In the genomic region with DNA sequence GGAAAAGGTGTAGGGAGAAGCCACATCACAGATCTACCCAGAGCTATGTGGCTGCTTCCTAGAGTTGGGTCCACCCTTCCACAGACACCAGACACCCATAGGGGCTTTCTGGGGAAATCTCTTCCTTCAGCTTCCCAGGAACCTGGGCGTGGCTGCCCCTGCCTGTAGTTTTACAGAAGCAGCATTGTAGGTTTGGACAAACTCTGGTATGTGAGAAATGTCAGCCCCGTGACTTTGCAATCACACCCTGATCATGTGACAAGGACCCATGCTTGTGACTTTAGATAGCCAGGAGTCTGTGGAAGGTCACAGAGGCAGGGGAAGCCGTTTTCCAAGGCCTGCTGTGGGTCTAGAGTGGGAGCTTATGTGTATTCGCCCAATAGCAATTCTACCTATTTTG, we compare ENCODE assay signal across 14 mouse cellular contexts. TPM values are rescaled to one million over a fixed set of nuclear protein-coding genes. Genes with fewer than 3 reads are reported as not detected.
A peak's percentile ranks its signal among the peaks of the same experiment; 100 is the strongest.
DNase-seq lines count a peak whose midpoint lies in the region; ATAC-seq and TF ChIP-seq lines count a peak whose summit lies in the region.
"Had no signal": no experiment of that assay in that cellular context is flagged by ENCODE, and none has a peak within 500 bp of the region (broad histone marks: within the 10 kb centered on the region; RNA-seq: fewer than 3 reads in every experiment).

No protein-coding gene starts in this region.

- H3K9ac ChIP-seq in heart, embryonic 16.5 days (ENCODE audit: low read length): no peak overlapping the region; the same call in 1 of the 2 replicates
- no peak overlapping the region for H3K9ac ChIP-seq in ES-E14 (ENCODE audit: insufficient read depth, low read depth, low read length, poor library complexity, severe bottlenecking)
- H3K9ac ChIP-seq in intestine, embryonic 16.5 days (ENCODE audit: low read depth, low read length): 0 out of 2 replicates have a peak overlapping the region, but pooled peaks have one; percentile 20
- H3K9ac ChIP-seq: hindbrain, embryonic 14.5 days; limb, embryonic 12.5 days had no signal

- no peak for TF ChIP-seq CTCF in left cerebral cortex, adult 2 months (IDR thresholded peaks at IDR 0.05)

- H3K4me1 ChIP-seq in heart, embryonic 16.5 days (ENCODE audit: control insufficient read depth, insufficient read depth, low read length): peaks cover 22% of the 10 kb centered on the region
- H3K4me1 ChIP-seq in ES-E14 (ENCODE audit: control insufficient read depth in 2 of 2, insufficient read depth in 2 of 2, low read length in 2 of 2, poor library complexity in 1 of 2): peaks cover 0 to 9% of the 10 kb centered on the region in 2 experiments; a peak in 2 of 4 replicates
- H3K4me1 ChIP-seq in intestine, embryonic 16.5 days (ENCODE audit: control insufficient read depth, insufficient read depth, low read length): no peaks in the 10 kb centered on the region; the same call in 1 of the 2 replicates

- intact Hi-C loops in left cerebral cortex, adult 2 months (cut with DNase I): no loop called here

- H3K27ac ChIP-seq in heart, embryonic 16.5 days (ENCODE audit: low read length): peak overlapping the region; percentile 70
- 0 out of 2 replicates have a peak overlapping the region, but pooled peaks have one; percentile 38 for H3K27ac ChIP-seq in ES-E14 (ENCODE audit: insufficient read depth, low read depth, low read length, poor library complexity, severe bottlenecking)
- H3K27ac ChIP-seq in intestine, embryonic 16.5 days (ENCODE audit: low read length): no peak overlapping the region
- H3K27ac ChIP-seq in left cerebral cortex, adult 2 months: no peak overlapping the region
- H3K27ac ChIP-seq: hindbrain, embryonic 14.5 days; limb, embryonic 12.5 days had no signal

- H3K27me3 ChIP-seq in heart, embryonic 16.5 days (ENCODE audit: control insufficient read depth, insufficient read depth, low read length): no peaks in the 10 kb centered on the region
- no peaks in the 10 kb centered on the region for H3K27me3 ChIP-seq in intestine, embryonic 16.5 days (replicated peaks; ENCODE audit: control insufficient read depth, insufficient read depth, low read length)

- no peak overlapping the region for H3K4me3 ChIP-seq in heart, embryonic 16.5 days (ENCODE audit: low read length)
- no peak overlapping the region for H3K4me3 ChIP-seq in ES-E14 (ENCODE audit: insufficient read depth in 1 of 2, low read depth in 1 of 2, low read length in 2 of 2, poor library complexity in 1 of 2, severe bottlenecking in 1 of 2)
- no peak overlapping the region for H3K4me3 ChIP-seq in intestine, embryonic 16.5 days (ENCODE audit: low read length)
- H3K4me3 ChIP-seq in left cerebral cortex, adult 2 months: no peak overlapping the region
- H3K4me3 ChIP-seq: limb, embryonic 12.5 days had no signal

- no peak overlapping the region for H3K4me2 ChIP-seq in heart, embryonic 16.5 days (ENCODE audit: low read depth, low read length)
- no peak overlapping the region for H3K4me2 ChIP-seq in intestine, embryonic 16.5 days (ENCODE audit: low read depth, low read length)
- H3K4me2 ChIP-seq: hindbrain, embryonic 14.5 days; limb, embryonic 12.5 days had no signal

- no peak for DNase-seq in heart, adult 9 months (ENCODE audit: low spot score in 2 of 2)
- peak; percentile 75 for DNase-seq in ES-E14 (ENCODE audit: low read depth, low spot score)
- peak; percentile 65 for DNase-seq in lung, postnatal 25 days (ENCODE audit: low spot score)
- no peak for DNase-seq in left cerebral cortex, adult 2 months (ENCODE audit: extremely low spot score in 1 of 2, low spot score in 2 of 2)
- no peak for DNase-seq in urinary bladder, adult 2 months (ENCODE audit: low spot score)
- DNase-seq in frontal cortex, postnatal 14 days (ENCODE audit: low spot score in 2 of 2): no peak
- DNase-seq: adrenal gland, postnatal 10 days; cerebellum, adult 2 months; layer of hippocampus, adult 9-11 months had no signal

- no peak for ATAC-seq in heart, embryonic 16.5 days (replicated peaks; ENCODE audit: extremely low read depth, insufficient read depth, low FRiP score)
- ATAC-seq in intestine, embryonic 16.5 days: no peak

- in situ Hi-C loops in ES-E14 (cut with MboI; ENCODE audit: low sequenced_read_pairs in 2 of 2, unreplicated experiment in 2 of 2): loop anchor here in 1 of 2 experiments (10.0 to 25.0 kb wide), 2 partner anchors 122 to 375 kb away; a partner anchor contains a TSS

- no peaks in the 10 kb centered on the region for H3K9me3 ChIP-seq in heart, embryonic 16.5 days (replicated peaks; ENCODE audit: control insufficient read depth, low read length)
- H3K9me3 ChIP-seq in ES-E14 (ENCODE audit: control insufficient read depth, insufficient read depth, low read depth, low read length): no peaks in the 10 kb centered on the region
- no peaks in the 10 kb centered on the region for H3K9me3 ChIP-seq in intestine, embryonic 16.5 days (ENCODE audit: control insufficient read depth, low read length)
- H3K9me3 ChIP-seq: limb, embryonic 12.5 days had no signal

- WGBS in heart, embryonic 16.5 days: 34% methylated on average over 4 of the region's 4 CpGs
- WGBS in intestine, embryonic 16.5 days: 39% methylated on average over 4 of the region's 4 CpGs

- H3K36me3 ChIP-seq in heart, embryonic 16.5 days (ENCODE audit: control insufficient read depth, insufficient read depth): no peaks in the 10 kb centered on the region
- H3K36me3 ChIP-seq in ES-E14 (ENCODE audit: control insufficient read depth, insufficient read depth, low read length, poor library complexity, severe bottlenecking): no peaks in the 10 kb centered on the region
- no peaks in the 10 kb centered on the region for H3K36me3 ChIP-seq in intestine, embryonic 16.5 days (ENCODE audit: control insufficient read depth, insufficient read depth, low read length)
- H3K36me3 ChIP-seq: limb, embryonic 12.5 days had no signal

TF ChIP-seq in ES-E14, 5 proteins besides CTCF, POLR2A, EP300 and RAD21:
- TF ChIP-seq ZNF384 (IDR thresholded peaks at IDR 0.05; ENCODE audit: low read depth, low read length) (no peak), ZC3H11A (IDR thresholded peaks at IDR 0.05; ENCODE audit: borderline replicate concordance, low read depth, low read length) (no peak), CHD2 (IDR thresholded peaks at IDR 0.05; ENCODE audit: low read depth, low read length) (no peak), MAFK (IDR thresholded peaks at IDR 0.05; ENCODE audit: insufficient read depth, low read depth, low read length) (no peak), HCFC1 (IDR thresholded peaks at IDR 0.05; ENCODE audit: borderline replicate concordance, insufficient read depth, low read length) (no peak)

RNA-seq across cellular contexts. Expression of a gene that starts 5.5 kb away (rescaled TPM):
- 1,022 and 1,203 TPM in 2 replicates for polyA plus RNA-seq in heart, embryonic 16.5 days (2015; fragmentation: Nextera tagmentation; extraction: Ambion mirVana)
- total RNA-seq in ES-E14 (2012; rRNA removed): 0.62 and 0.90 TPM in 2 replicates
- 0.06 TPM in 1 of 2 replicates, not detected in the other for polyA plus RNA-seq in intestine, embryonic 16.5 days (2015; fragmentation: Nextera tagmentation; extraction: Ambion mirVana)
- total RNA-seq in left cerebral cortex, adult 2 months (2021): under 1 TPM; 0.33 to 0.43 TPM
- 0.04 TPM in 2 replicates for polyA plus RNA-seq in urinary bladder, adult 2 months (2012; rRNA removed)
- polyA plus RNA-seq: hindbrain, embryonic 14.5 days; neural tube, embryonic 14.5 days had no signal

RNA-seq across cellular contexts. Expression of a gene that starts 30.3 kb away (rescaled TPM):
- 3.6 and 5.2 TPM in 2 replicates for polyA plus RNA-seq in heart, embryonic 16.5 days (2015; fragmentation: Nextera tagmentation; extraction: Ambion mirVana)
- total RNA-seq in ES-E14 (2012; rRNA removed): 0.31 and 0.32 TPM in 2 replicates
- 4.2 and 6.1 TPM in 2 replicates for polyA plus RNA-seq in intestine, embryonic 16.5 days (2015; fragmentation: Nextera tagmentation; extraction: Ambion mirVana)
- 1 to 10 TPM; 3.4 to 4.8 TPM for total RNA-seq in left cerebral cortex, adult 2 months (2021)
- polyA plus RNA-seq in urinary bladder, adult 2 months (2012; rRNA removed): 17.7 and 21.0 TPM in 2 replicates

RNA-seq across cellular contexts. Expression of a gene that starts 42.3 kb away (rescaled TPM):
- 56.9 and 61.3 TPM in 2 replicates for polyA plus RNA-seq in heart, embryonic 16.5 days (2015; fragmentation: Nextera tagmentation; extraction: Ambion mirVana)
- 18.3 and 20.1 TPM in 2 replicates for total RNA-seq in ES-E14 (2012; rRNA removed)
- 30.2 and 32.3 TPM in 2 replicates for polyA plus RNA-seq in intestine, embryonic 16.5 days (2015; fragmentation: Nextera tagmentation; extraction: Ambion mirVana)
- 10 to 100 TPM; 30.1 to 32.3 TPM for total RNA-seq in left cerebral cortex, adult 2 months (2021)
- polyA plus RNA-seq in urinary bladder, adult 2 months (2012; rRNA removed): 63.7 and 87.4 TPM in 2 replicates

RNA-seq across cellular contexts. Expression of a gene that starts 58.7 kb away (rescaled TPM):
- polyA plus RNA-seq in heart, embryonic 16.5 days (2015; fragmentation: Nextera tagmentation; extraction: Ambion mirVana): 239 and 255 TPM in 2 replicates
- 226 and 262 TPM in 2 replicates for total RNA-seq in ES-E14 (2012; rRNA removed)
- polyA plus RNA-seq in intestine, embryonic 16.5 days (2015; fragmentation: Nextera tagmentation; extraction: Ambion mirVana): 238 and 252 TPM in 2 replicates
- total RNA-seq in left cerebral cortex, adult 2 months (2021): 100 to 1,000 TPM; 205 to 207 TPM
- 166 and 178 TPM in 2 replicates for polyA plus RNA-seq in urinary bladder, adult 2 months (2012; rRNA removed)

Comparison
In these comparisons a context has a peak if more than half of its experiments do, and no peak if none do; other contexts are left out.
1. H3K27ac ChIP-seq: peak in heart, embryonic 16.5 days (single experiment) and ES-E14 (single experiment); none in intestine, embryonic 16.5 days (single experiment) and left cerebral cortex, adult 2 months (single experiment).
2. DNase-seq: peak in ES-E14 (single experiment) and lung, postnatal 25 days (single experiment); none in heart, adult 9 months (0 of 2), left cerebral cortex, adult 2 months (0 of 2), urinary bladder, adult 2 months (single experiment) and frontal cortex, postnatal 14 days (0 of 2).
3. RNA of a gene that starts 5.5 kb away (polyA plus RNA-seq): 1,022 to 1,203 TPM in heart, embryonic 16.5 days; 0.04 TPM in urinary bladder, adult 2 months and 0.06 TPM in intestine, embryonic 16.5 days; every median in the first group is over 100 times any median in the second.